Mouse (Mus musculus): ENCODE results near the gene Ddn. TPM values are rescaled to one million over a fixed set of nuclear protein-coding genes. Genes with fewer than 3 reads are reported as not detected.

The Ddn gene
- polyA plus RNA-seq, 1 experiment = 0.26 TPM

DNA sequence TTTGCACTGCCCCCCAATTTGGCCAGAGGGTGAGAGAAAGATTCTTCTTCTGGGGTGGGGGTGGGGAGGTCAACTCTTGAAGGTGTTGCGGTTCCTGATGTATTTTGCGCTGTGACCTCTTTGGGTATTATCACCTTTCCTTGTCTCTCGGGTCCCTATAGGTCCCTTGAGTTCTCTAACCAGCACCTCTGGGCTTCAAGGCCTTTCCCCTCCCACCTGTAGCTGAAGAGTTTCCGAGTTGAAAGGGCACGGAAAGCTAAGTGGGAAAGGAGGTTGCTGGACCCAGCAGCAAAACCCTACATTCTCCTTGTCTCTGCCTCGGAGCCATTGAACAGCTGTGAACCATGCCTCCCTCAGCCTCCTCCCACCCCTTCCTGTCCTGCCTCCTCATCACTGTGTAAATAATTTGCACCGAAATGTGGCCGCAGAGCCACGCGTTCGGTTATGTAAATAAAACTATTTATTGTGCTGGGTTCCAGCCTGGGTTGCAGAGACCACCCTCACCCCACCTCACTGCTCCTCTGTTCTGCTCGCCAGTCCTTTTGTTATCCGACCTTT lies 16.1 kb downstream of the Ddn start:
- peaks cover 54% of the 10 kb centered on the region for H3K27me3 ChIP-seq (ENCODE audit: control insufficient read depth, insufficient read depth, low read length)
- WGBS = 7% methylated on average over 13 of the region's 13 CpGs
- TF ChIP-seq POLR2A (IDR thresholded peaks at IDR 0.05; ENCODE audit: control insufficient read depth, extremely low read depth, insufficient read depth, low read length, poor library complexity) (no peak), CTCF (IDR thresholded peaks at IDR 0.05; ENCODE audit: borderline replicate concordance, control insufficient read depth, extremely low read depth, insufficient read depth, low read length, poor library complexity) (no peak)
- H3K36me3 ChIP-seq (ENCODE audit: control insufficient read depth, insufficient read depth, low read length) = no peaks in the 10 kb centered on the region
- peaks cover 15% of the 10 kb centered on the region; the same call in 1 of the 2 replicates for H3K4me1 ChIP-seq (replicated peaks; ENCODE audit: control insufficient read depth, insufficient read depth, low read length)
- H3K27ac ChIP-seq (ENCODE audit: control insufficient read depth, insufficient read depth, low read length) = no peak overlapping the region
- H3K4me3 ChIP-seq (ENCODE audit: control insufficient read depth, insufficient read depth, low read length) = no peak overlapping the region
- DNase-seq = no peak

DNA sequence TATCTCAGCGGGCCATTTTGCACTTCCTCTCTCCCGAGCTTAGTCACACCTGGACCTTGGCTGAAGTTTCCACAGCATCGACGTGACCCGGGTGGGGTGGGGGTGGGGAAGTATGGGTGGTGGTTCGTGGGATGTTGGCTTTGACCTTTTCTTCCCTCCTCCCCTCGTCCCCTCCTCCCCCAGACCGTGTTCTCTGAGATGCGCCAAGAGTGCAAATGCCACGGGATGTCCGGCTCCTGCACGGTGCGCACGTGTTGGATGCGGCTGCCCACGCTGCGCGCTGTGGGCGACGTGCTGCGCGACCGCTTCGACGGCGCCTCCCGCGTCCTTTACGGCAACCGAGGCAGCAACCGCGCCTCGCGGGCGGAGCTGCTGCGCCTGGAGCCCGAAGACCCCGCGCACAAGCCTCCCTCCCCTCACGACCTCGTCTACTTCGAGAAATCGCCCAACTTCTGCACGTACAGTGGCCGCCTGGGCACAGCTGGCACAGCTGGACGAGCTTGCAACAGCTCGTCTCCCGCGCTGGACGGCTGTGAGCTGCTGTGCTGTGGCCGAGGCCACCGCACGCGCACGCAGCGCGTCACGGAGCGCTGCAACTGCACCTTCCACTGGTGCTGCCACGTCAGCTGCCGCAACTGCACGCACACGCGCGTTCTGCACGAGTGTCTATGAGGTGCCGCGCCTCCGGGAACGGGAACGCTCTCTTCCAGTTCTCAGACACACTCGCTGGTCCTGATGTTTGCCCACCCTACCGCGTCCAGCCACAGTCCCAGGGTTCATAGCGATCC lies 16.9 kb downstream of the Ddn start:
- TF ChIP-seq POLR2A (IDR thresholded peaks at IDR 0.05; ENCODE audit: control insufficient read depth, extremely low read depth, insufficient read depth, low read length, poor library complexity) (no peak), CTCF (IDR thresholded peaks at IDR 0.05; ENCODE audit: borderline replicate concordance, control insufficient read depth, extremely low read depth, insufficient read depth, low read length, poor library complexity) (no peak)
- no peak for DNase-seq
- 5% methylated on average over 75 of the region's 75 CpGs for WGBS
- H3K27me3 ChIP-seq (ENCODE audit: control insufficient read depth, insufficient read depth, low read length) = peaks cover 52% of the 10 kb centered on the region
- peaks cover 15% of the 10 kb centered on the region; the same call in 1 of the 2 replicates for H3K4me1 ChIP-seq (replicated peaks; ENCODE audit: control insufficient read depth, insufficient read depth, low read length)
- no peak overlapping the region for H3K27ac ChIP-seq (ENCODE audit: control insufficient read depth, insufficient read depth, low read length)
- no peaks in the 10 kb centered on the region for H3K36me3 ChIP-seq (ENCODE audit: control insufficient read depth, insufficient read depth, low read length)
- H3K4me3 ChIP-seq (ENCODE audit: control insufficient read depth, insufficient read depth, low read length) = no peak overlapping the region

DNA sequence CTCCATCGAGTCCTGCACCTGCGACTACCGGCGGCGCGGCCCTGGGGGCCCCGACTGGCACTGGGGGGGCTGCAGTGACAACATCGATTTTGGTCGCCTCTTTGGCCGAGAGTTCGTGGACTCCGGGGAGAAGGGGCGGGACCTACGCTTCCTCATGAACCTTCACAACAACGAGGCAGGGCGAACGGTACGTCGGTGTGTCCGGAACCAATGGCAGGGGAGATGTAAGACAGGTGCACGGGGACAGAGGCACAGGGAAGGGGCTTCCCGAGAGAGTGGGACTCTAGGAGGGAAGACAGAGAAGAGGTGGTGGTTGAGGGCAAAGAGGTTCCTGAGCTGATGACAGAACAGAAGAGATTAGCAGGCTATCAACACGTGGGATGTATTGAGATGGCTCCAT lies 17.5 kb downstream of the Ddn start:
- peaks cover 48% of the 10 kb centered on the region for H3K27me3 ChIP-seq (ENCODE audit: control insufficient read depth, insufficient read depth, low read length)
- no peak for DNase-seq
- H3K4me1 ChIP-seq (replicated peaks; ENCODE audit: control insufficient read depth, insufficient read depth, low read length) = peaks cover 15% of the 10 kb centered on the region; the same call in 1 of the 2 replicates
- no peak for TF ChIP-seq CTCF (IDR thresholded peaks at IDR 0.05; ENCODE audit: borderline replicate concordance, control insufficient read depth, extremely low read depth, insufficient read depth, low read length, poor library complexity)
- H3K27ac ChIP-seq (ENCODE audit: control insufficient read depth, insufficient read depth, low read length) = no peak overlapping the region
- H3K36me3 ChIP-seq (ENCODE audit: control insufficient read depth, insufficient read depth, low read length) = no peaks in the 10 kb centered on the region
- 4% methylated on average over 23 of the region's 23 CpGs for WGBS
- H3K4me3 ChIP-seq (ENCODE audit: control insufficient read depth, insufficient read depth, low read length) = no peak overlapping the region

DNA sequence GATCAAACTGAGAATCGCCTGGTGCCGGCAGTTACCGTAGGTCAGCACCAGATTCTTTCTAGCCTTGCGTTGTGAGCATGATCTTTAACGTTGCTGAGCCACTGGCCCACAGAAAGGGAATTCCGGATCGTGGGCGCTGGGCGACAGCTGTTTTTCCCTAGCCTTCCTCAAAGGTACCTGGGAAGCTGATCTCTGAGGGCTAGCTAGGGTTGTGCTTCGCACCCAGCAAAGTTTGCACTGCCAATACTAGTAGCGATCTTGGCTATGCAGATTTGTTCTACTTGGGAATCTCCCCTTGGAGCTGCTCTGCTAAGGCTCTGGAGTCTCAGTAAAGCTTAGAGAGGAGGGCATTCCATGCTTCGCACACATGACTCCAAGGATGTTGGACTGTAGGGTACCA lies 18.1 kb downstream of the Ddn start:
- Histone ChIP-seq H3K4me3 (ENCODE audit: control insufficient read depth, insufficient read depth, low read length) (no peak overlapping the region), H3K27ac (ENCODE audit: control insufficient read depth, insufficient read depth, low read length) (no peak overlapping the region), H3K4me1 (replicated peaks; ENCODE audit: control insufficient read depth, insufficient read depth, low read length) (peaks cover 15% of the 10 kb centered on the region; the same call in 1 of the 2 replicates), H3K27me3 (ENCODE audit: control insufficient read depth, insufficient read depth, low read length) (peaks cover 43% of the 10 kb centered on the region), H3K36me3 (ENCODE audit: control insufficient read depth, insufficient read depth, low read length) (no peaks in the 10 kb centered on the region)
- no peak for DNase-seq
- WGBS = 3% methylated on average over 12 of the region's 12 CpGs
- no peak for TF ChIP-seq POLR2A (IDR thresholded peaks at IDR 0.05; ENCODE audit: control insufficient read depth, extremely low read depth, insufficient read depth, low read length, poor library complexity)

DNA sequence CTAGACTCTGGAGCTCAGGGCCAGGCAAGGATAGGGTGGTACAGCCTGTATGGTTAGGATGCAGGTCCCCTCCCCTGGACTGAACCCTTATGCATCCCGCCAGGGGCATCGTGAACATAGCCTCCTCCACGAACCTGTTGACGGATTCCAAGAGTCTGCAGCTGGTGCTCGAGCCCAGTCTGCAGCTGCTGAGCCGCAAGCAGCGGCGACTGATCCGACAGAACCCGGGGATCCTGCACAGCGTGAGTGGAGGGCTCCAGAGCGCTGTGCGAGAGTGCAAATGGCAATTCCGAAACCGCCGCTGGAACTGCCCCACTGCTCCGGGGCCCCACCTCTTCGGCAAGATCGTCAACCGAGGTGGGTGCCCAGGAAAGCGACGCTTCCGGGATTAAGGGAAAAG lies 18.5 kb downstream of the Ddn start:
- peaks cover 44% of the 10 kb centered on the region for H3K27me3 ChIP-seq (ENCODE audit: control insufficient read depth, insufficient read depth, low read length)
- no peak for DNase-seq
- H3K4me1 ChIP-seq (replicated peaks; ENCODE audit: control insufficient read depth, insufficient read depth, low read length) = peaks cover 15% of the 10 kb centered on the region; the same call in 1 of the 2 replicates
- no peaks in the 10 kb centered on the region for H3K36me3 ChIP-seq (ENCODE audit: control insufficient read depth, insufficient read depth, low read length)
- no peak overlapping the region for H3K27ac ChIP-seq (ENCODE audit: control insufficient read depth, insufficient read depth, low read length)
- WGBS = 3% methylated on average over 23 of the region's 23 CpGs
- H3K4me3 ChIP-seq (ENCODE audit: control insufficient read depth, insufficient read depth, low read length) = no peak overlapping the region
- no peak for TF ChIP-seq POLR2A (IDR thresholded peaks at IDR 0.05; ENCODE audit: control insufficient read depth, extremely low read depth, insufficient read depth, low read length, poor library complexity)
- TF ChIP-seq CTCF (IDR thresholded peaks at IDR 0.05; ENCODE audit: borderline replicate concordance, control insufficient read depth, extremely low read depth, insufficient read depth, low read length, poor library complexity) = no peak

DNA sequence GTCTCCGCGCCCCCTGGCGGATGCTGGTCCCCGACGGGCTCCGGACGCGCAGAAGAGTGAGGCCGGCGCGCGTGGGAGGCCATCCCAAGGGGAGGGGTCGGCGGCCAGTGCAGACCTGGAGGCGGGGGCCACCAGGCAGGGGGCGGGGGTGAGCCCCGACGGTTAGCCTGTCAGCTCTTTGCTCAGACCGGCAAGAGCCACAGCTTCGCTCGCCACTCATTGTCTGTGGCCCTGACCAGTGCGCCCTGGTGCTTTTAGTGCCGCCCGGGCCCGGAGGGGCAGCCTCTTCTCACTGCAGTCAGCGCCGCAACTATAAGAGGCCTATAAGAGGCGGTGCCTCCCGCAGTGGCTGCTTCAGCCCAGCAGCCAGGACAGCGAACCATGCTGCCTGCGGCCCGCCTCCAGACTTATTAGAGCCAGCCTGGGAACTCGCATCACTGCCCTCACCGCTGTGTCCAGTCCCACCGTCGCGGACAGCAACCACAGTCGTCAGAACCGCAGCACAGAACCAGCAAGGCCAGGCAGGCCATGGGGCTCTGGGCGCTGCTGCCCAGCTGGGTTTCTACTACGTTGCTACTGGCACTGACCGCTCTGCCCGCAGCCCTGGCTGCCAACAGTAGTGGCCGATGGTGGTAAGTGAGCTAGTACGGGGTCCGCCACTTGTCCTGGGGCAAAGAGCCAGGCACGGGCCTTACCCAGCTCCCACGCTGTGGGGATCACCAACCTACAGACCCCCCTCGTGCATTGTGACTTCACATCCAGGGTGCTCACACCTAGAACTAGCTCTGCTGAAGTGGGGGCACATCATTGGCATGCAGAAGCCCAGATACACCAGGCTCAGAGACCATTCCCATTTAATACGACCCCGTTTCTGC lies 19.4 kb downstream of the Ddn start, which contains the start of gene Wnt1:
Wnt1 (plus strand) TSS at position 197 of the 875 bp plus-strand sequence.
- no peaks in the 10 kb centered on the region for H3K36me3 ChIP-seq (ENCODE audit: control insufficient read depth, insufficient read depth, low read length)

More for the DNA sequence above, 19.4 kb downstream of the Ddn start, which contains the start of gene Wnt1:
- DNase-seq = peak; percentile 69
- peaks cover 45% of the 10 kb centered on the region for H3K27me3 ChIP-seq (ENCODE audit: control insufficient read depth, insufficient read depth, low read length)
- 10% methylated on average over 51 of the region's 51 CpGs for WGBS
- H3K4me1 ChIP-seq (replicated peaks; ENCODE audit: control insufficient read depth, insufficient read depth, low read length) = peaks cover 15% of the 10 kb centered on the region; the same call in 1 of the 2 replicates
- TF ChIP-seq POLR2A (IDR thresholded peaks at IDR 0.05; ENCODE audit: control insufficient read depth, extremely low read depth, insufficient read depth, low read length, poor library complexity) (no peak), CTCF (IDR thresholded peaks at IDR 0.05; ENCODE audit: borderline replicate concordance, control insufficient read depth, extremely low read depth, insufficient read depth, low read length, poor library complexity) (peak; percentile 77; the same call in 1 of the 2 replicates)
- H3K4me3 ChIP-seq (ENCODE audit: control insufficient read depth, insufficient read depth, low read length) = no peak within 1 kb of the TSS
- no peak within 1 kb of the TSS for H3K27ac ChIP-seq (ENCODE audit: control insufficient read depth, insufficient read depth, low read length)

All from thymus, adult 2 months (tissue).